Comparison of ENCODE assay signal across 26 mouse cellular contexts in the genomic region with DNA sequence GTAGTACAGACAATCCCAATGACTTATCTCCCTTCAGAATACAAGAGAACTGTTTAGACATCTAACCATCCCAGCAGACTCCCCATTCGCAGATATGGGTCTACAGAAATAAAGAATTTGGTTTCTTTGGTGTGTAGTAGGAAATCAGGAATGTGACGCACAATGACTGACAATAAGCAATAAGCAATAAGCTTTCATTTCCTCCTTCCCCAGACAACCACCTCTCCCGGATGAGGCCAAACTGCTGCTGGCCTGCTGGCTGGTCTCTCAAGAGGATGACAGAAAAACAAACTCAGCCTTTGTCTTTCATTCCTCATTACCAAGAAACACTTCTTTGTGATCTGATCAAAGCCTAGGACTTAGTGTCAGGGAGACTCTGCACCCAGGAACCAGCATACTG.
"Had no signal": no experiment of that assay in that cellular context is flagged by ENCODE, and none has a peak within 500 bp of the region (broad histone marks: within the 10 kb centered on the region; RNA-seq: fewer than 3 reads in every experiment).

No protein-coding gene starts in this region.

- H3K9me3 ChIP-seq: heart, embryonic 13.5 days; heart, embryonic 15.5 days; hindbrain, embryonic 13.5 days; hindbrain, embryonic 15.5 days; kidney, embryonic 15.5 days; limb, embryonic 10.5 days; limb, embryonic 12.5 days had no signal

- H3K27ac ChIP-seq: gastrocnemius, adult 2 months; heart, adult 2 months; heart, embryonic 13.5 days; heart, embryonic 15.5 days; hindbrain, embryonic 13.5 days; hindbrain, embryonic 15.5 days; hindbrain, postnatal 0 days; kidney, embryonic 15.5 days; kidney, postnatal 0 days; left cerebral cortex, adult 2 months; limb, embryonic 10.5 days; limb, embryonic 12.5 days had no signal

- ATAC-seq: hindbrain, postnatal 0 days; intestine, embryonic 16.5 days had no signal

- H3K4me2 ChIP-seq: heart, embryonic 11.5 days; heart, embryonic 13.5 days; heart, embryonic 15.5 days; hindbrain, embryonic 13.5 days; hindbrain, embryonic 15.5 days; kidney, embryonic 15.5 days; limb, embryonic 12.5 days had no signal

- H3K27me3 ChIP-seq: heart, embryonic 13.5 days; heart, embryonic 15.5 days; hindbrain, embryonic 13.5 days; hindbrain, embryonic 15.5 days; kidney, embryonic 15.5 days; limb, embryonic 12.5 days had no signal

- H3K9ac ChIP-seq: heart, embryonic 13.5 days; heart, embryonic 15.5 days; hindbrain, embryonic 13.5 days; hindbrain, embryonic 15.5 days; kidney, embryonic 15.5 days; limb, embryonic 12.5 days had no signal

- H3K4me3 ChIP-seq: gastrocnemius, adult 2 months; heart, adult 2 months; heart, embryonic 13.5 days; heart, embryonic 15.5 days; hindbrain, embryonic 13.5 days; hindbrain, embryonic 15.5 days; kidney, embryonic 15.5 days; left cerebral cortex, adult 2 months; limb, embryonic 10.5 days; limb, embryonic 12.5 days had no signal

- H3K4me1 ChIP-seq: heart, embryonic 15.5 days; hindbrain, embryonic 13.5 days; hindbrain, embryonic 15.5 days; kidney, embryonic 15.5 days; limb, embryonic 10.5 days; limb, embryonic 12.5 days had no signal

- DNase-seq: gastrocnemius, adult 2 months; gastrocnemius, postnatal 10 days; gastrocnemius, postnatal 25 days; heart, adult 11 months; heart, adult 2 months; heart, postnatal 14 days; heart, postnatal 36 days; kidney, adult 11 months; kidney, adult 2 months; kidney, adult 9 months; kidney, postnatal 14 days; kidney, postnatal 36 days; layer of hippocampus, adult 9-11 months; layer of hippocampus, postnatal 36 days had no signal
